Mouse (Mus musculus) cerebellum, adult 9-11 months (tissue): ENCODE data around the gene Lhpp.
A peak's percentile ranks its signal among the peaks of the same experiment; 100 is the strongest.

Experiments
- DNase-seq: peaks from one replicate; pipeline ENCODE4 v3.0.0; 2022

The Lhpp gene

GRCm38 (mm10) chr7:132599071-132599975, 11.1 kb upstream of the Lhpp start, which contains the start of gene Nkx1-2:
Gene Nkx1-2, minus strand, starts transcription at chr7:132599637.
- DNase-seq = no peak

- no peak for DNase-seq
These were observed 10.4 kb upstream of the Lhpp start for GRCm38 (mm10) chr7:132600026-132600425.

- no peak for DNase-seq
These were observed 9.5 kb upstream of the Lhpp start for GRCm38 (mm10) chr7:132600926-132601325.

- DNase-seq = no peak
These were observed 5.7 kb upstream of the Lhpp start for GRCm38 (mm10) chr7:132604720-132605119.

GRCm38 (mm10) chr7:132605689-132606088, 4.7 kb upstream of the Lhpp start:
- DNase-seq = no peak

GRCm38 (mm10) chr7:132608316-132609020, 2.0 kb upstream of the Lhpp start:
- peak; percentile 22 for DNase-seq

GRCm38 (mm10) chr7:132611530-132611929, 1.1 kb downstream of the Lhpp start:
- no peak for DNase-seq

GRCm38 (mm10) chr7:132615346-132615745, 4.9 kb downstream of the Lhpp start:
- DNase-seq = no peak

- no peak for DNase-seq
These were observed 6.0 kb downstream of the Lhpp start for GRCm38 (mm10) chr7:132616391-132616790.

GRCm38 (mm10) chr7:132617021-132617564, 6.7 kb downstream of the Lhpp start:
- no peak for DNase-seq

- DNase-seq = no peak
These were observed 9.1 kb downstream of the Lhpp start for GRCm38 (mm10) chr7:132619549-132619948.

- no peak for DNase-seq
These were observed 9.8 kb downstream of the Lhpp start for GRCm38 (mm10) chr7:132619975-132620918.

- no peak for DNase-seq
These were observed 13.7 kb downstream of the Lhpp start for GRCm38 (mm10) chr7:132624161-132624560.

- no peak for DNase-seq
These were observed 15.7 kb downstream of the Lhpp start for GRCm38 (mm10) chr7:132626174-132626573.

- no peak for DNase-seq
These were observed 17.0 kb downstream of the Lhpp start for GRCm38 (mm10) chr7:132627448-132627847.

- DNase-seq = peak; percentile 22
These were observed 20.9 kb downstream of the Lhpp start for GRCm38 (mm10) chr7:132631313-132631712.

GRCm38 (mm10) chr7:132637292-132637691, 26.9 kb downstream of the Lhpp start:
- DNase-seq = no peak

GRCm38 (mm10) chr7:132638446-132639087, 28.1 kb downstream of the Lhpp start:
- peak; percentile 55 for DNase-seq

GRCm38 (mm10) chr7:132640946-132641345, 30.5 kb downstream of the Lhpp start:
- no peak for DNase-seq

- DNase-seq = no peak
These were observed 31.2 kb downstream of the Lhpp start for GRCm38 (mm10) chr7:132641606-132642005.

- no peak for DNase-seq
These were observed 34.3 kb downstream of the Lhpp start for GRCm38 (mm10) chr7:132644605-132645279.
